Comparison of ENCODE assay signal across 8 mouse cellular contexts in the genomic region with DNA sequence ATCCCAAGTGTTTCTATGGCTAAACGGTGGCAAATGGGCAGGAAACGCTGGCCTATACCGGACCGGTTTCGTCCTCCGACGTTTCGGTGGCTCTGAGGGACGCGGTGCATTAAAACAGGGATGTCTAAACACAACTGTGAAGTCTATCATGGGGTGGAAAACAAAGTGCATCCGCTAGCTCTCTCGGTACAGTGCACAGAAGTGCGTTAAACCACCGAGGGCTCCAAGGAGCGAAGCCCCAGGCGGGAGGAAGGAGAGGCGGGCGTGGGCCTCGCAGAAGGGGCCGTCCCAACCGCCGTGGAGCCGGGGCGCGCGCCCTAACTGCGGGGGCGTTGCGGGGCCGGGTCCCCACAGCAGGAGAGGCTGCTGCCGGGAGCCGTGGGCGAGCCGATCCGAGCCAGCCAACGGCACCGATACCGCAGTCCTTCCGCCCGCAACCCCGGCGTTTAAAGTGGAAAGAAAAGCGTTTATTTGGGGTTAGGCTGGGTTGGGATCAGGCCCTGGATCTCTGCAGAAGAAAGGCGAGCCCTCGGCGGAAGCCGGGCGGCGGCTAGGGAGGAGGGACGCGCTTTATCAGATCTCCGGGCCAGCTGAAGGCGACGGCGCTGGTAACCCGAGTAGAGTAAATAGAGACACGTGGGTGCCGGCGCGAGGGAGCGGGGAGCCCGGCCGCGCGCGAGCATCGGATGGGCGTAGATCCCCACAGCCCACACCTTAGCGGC. TPM values are rescaled to one million over a fixed set of nuclear protein-coding genes. Genes with fewer than 3 reads are reported as not detected.
DNase-seq lines count a peak whose midpoint lies in the region; ATAC-seq and TF ChIP-seq lines count a peak whose summit lies in the region.

No protein-coding gene starts in this region.

- peak overlapping the region; percentile 64 for H3K9ac ChIP-seq in forebrain, embryonic 16.5 days (replicated peaks; ENCODE audit: low read depth, low read length)
- no peak overlapping the region for H3K9ac ChIP-seq in intestine, embryonic 14.5 days (ENCODE audit: low read length)

- no peak for TF ChIP-seq POLR2A in lung, adult 2 months (IDR thresholded peaks at IDR 0.05; ENCODE audit: borderline replicate concordance, extremely low read depth, low read depth, low read length)

- peak overlapping the region; percentile 93 for H3K4me2 ChIP-seq in forebrain, embryonic 16.5 days (ENCODE audit: low read length)
- H3K4me2 ChIP-seq in intestine, embryonic 14.5 days (ENCODE audit: low read length), result peak overlapping the region; percentile 75

- peak; percentile 55 for DNase-seq in gastrocnemius, postnatal 10 days
- no peak for DNase-seq in gastrocnemius, postnatal 36 days
- DNase-seq in adrenal gland, adult 18-20 months (ENCODE audit: low spot score in 2 of 2), result peak; percentile 53 to 59
- DNase-seq in intestine, embryonic 14.5 days (ENCODE audit: low spot score), result peak; percentile 80
- DNase-seq in lung, adult 2 months, result peak; percentile 15
- DNase-seq in urinary bladder, postnatal 14 days (ENCODE audit: low spot score), result peak; percentile 69

- intact Hi-C loops in gastrocnemius, postnatal 36 days (cut with DNase I), result no loop called here

- H3K4me3 ChIP-seq in forebrain, embryonic 16.5 days (replicated peaks; ENCODE audit: low read length), result peak overlapping the region; percentile 54
- peak overlapping the region; percentile 43 for H3K4me3 ChIP-seq in intestine, embryonic 14.5 days (ENCODE audit: low read depth, low read length)
- H3K4me3 ChIP-seq in lung, adult 2 months (replicated peaks; ENCODE audit: extremely low read depth, low read depth, low read length), result peak overlapping the region; percentile 59

- no peaks in the 10 kb centered on the region for H3K36me3 ChIP-seq in forebrain, embryonic 16.5 days (ENCODE audit: control insufficient read depth, insufficient read depth)
- no peaks in the 10 kb centered on the region for H3K36me3 ChIP-seq in intestine, embryonic 14.5 days (ENCODE audit: control insufficient read depth, insufficient read depth, low read length)

- WGBS in forebrain, embryonic 16.5 days, result under 1% methylated on average over 69 of the region's 69 CpGs
- WGBS in intestine, embryonic 14.5 days, result under 1% methylated on average over 67 of the region's 69 CpGs
- under 1% methylated on average over 69 of the region's 69 CpGs for WGBS in lung, adult 2 months

- ATAC-seq in forebrain, embryonic 16.5 days, result peak; percentile 54
- ATAC-seq in intestine, embryonic 14.5 days (replicated peaks; ENCODE audit: low FRiP score, low TSS enrichment, low read depth), result peak; percentile 65
- peak; percentile 34; the same call in 1 of the 2 replicates for ATAC-seq in neutrophil, adult 5-6 weeks (ENCODE audit: extremely low read depth, insufficient number of reproducible peaks, low FRiP score, poor library complexity, severe bottlenecking)

- no peak for TF ChIP-seq CTCF in lung, adult 2 months (IDR thresholded peaks at IDR 0.05; ENCODE audit: insufficient read depth, low read length)

- H3K27ac ChIP-seq in forebrain, embryonic 16.5 days (ENCODE audit: low read length), result no peak overlapping the region; the same call in 1 of the 2 replicates
- H3K27ac ChIP-seq in intestine, embryonic 14.5 days (ENCODE audit: low read depth), result no peak overlapping the region

- H3K4me1 ChIP-seq in forebrain, embryonic 16.5 days (replicated peaks; ENCODE audit: control insufficient read depth, insufficient read depth, low read length), result peaks cover 42% of the 10 kb centered on the region
- H3K4me1 ChIP-seq in intestine, embryonic 14.5 days (replicated peaks; ENCODE audit: control insufficient read depth, insufficient read depth, low read length), result peaks cover 22% of the 10 kb centered on the region
- peaks cover 12% of the 10 kb centered on the region for H3K4me1 ChIP-seq in lung, adult 2 months (ENCODE audit: control insufficient read depth, insufficient read depth, low read length)

- no peaks in the 10 kb centered on the region for H3K9me3 ChIP-seq in forebrain, embryonic 16.5 days (ENCODE audit: control insufficient read depth, low read length)
- H3K9me3 ChIP-seq in intestine, embryonic 14.5 days (ENCODE audit: control insufficient read depth, low read length), result no peaks in the 10 kb centered on the region

- peaks cover 14% of the 10 kb centered on the region for H3K27me3 ChIP-seq in forebrain, embryonic 16.5 days (replicated peaks; ENCODE audit: control insufficient read depth, insufficient read depth, low read length)
- H3K27me3 ChIP-seq in intestine, embryonic 14.5 days (replicated peaks; ENCODE audit: control insufficient read depth, insufficient read depth, low read length), result peaks cover 87% of the 10 kb centered on the region

RNA-seq across cellular contexts. Expression of a gene that starts 1.7 kb away (rescaled TPM):
- total RNA-seq in gastrocnemius, postnatal 10 days (2021), result 1 to 10 TPM in 1 of 2 experiments, under 1 TPM in 1; 0.28 to 1.1 TPM
- total RNA-seq in gastrocnemius, postnatal 36 days (2021), result 1 to 10 TPM in 1 of 2 experiments, under 1 TPM in 1; 0.32 to 1.1 TPM
- total RNA-seq in adrenal gland, adult 18-20 months (2021), result 10 to 100 TPM in 1 of 2 experiments, 1 to 10 TPM in 1; 7.3 to 10.1 TPM
- polyA plus RNA-seq in forebrain, embryonic 16.5 days (2015; fragmentation: Nextera tagmentation; extraction: Ambion mirVana), result 12.1 and 12.7 TPM in 2 replicates
- 0.69 and 0.71 TPM in 2 replicates for polyA plus RNA-seq in intestine, embryonic 14.5 days (2014; fragmentation: Nextera tagmentation; extraction: Ambion mirVana)
- 7.2 and 7.6 TPM in 2 replicates for polyA plus RNA-seq in lung, adult 2 months (2012; rRNA removed)
- total RNA-seq in neutrophil, adult 5-6 weeks (2017), result 39.2 and 42.7 TPM in 2 replicates

Comparison
In these comparisons a context has a peak if more than half of its experiments do, and no peak if none do; other contexts are left out.
1. DNase-seq: peak in gastrocnemius, postnatal 10 days (single experiment), adrenal gland, adult 18-20 months (2 of 2), intestine, embryonic 14.5 days (single experiment), lung, adult 2 months (single experiment) and urinary bladder, postnatal 14 days (single experiment); none in gastrocnemius, postnatal 36 days (0 of 2).
2. Peak in every context shown above with its lines, with median percentiles within 50 percentile points of each other: ATAC-seq and H3K4me3 ChIP-seq.